Mouse (Mus musculus) gastrocnemius, postnatal 4 days (tissue): Measurements from ENCODE around the gene Tnnt2. TPM values are rescaled to one million over a fixed set of nuclear protein-coding genes. Genes with fewer than 3 reads are reported as not detected.

Experiments used
- DNase-seq, 2 experiments: peaks; one replicate each; pipeline ENCODE4 v3.0.0; 2021 to 2022; ENCODE audit warnings: low spot score in 2 of 2, mixed read lengths in 2 of 2
- long read RNA-seq, 2 experiments: library from polyadenylated mRNA; stranded (forward); transcript quantifications; one replicate each; pipeline ENCODE4 v2.0.0; 2021
- total RNA-seq, 2 experiments: library from RNA; stranded (reverse); gene quantifications; 2 replicates each; pipeline ENCODE4 v1.2.3; 2021

Tnnt2 gene
- total RNA-seq, result 100 to 1,000 TPM; 160 to 174 TPM
- long read RNA-seq, experiment 1, partial matches to known transcripts, result 20 of 23 reads
- long read RNA-seq, experiment 1, other reads (novel, unspliced or antisense), result 3 of 23 reads
- long read RNA-seq, experiment 2, partial matches to known transcripts, result 8 of 14 reads
- long read RNA-seq, experiment 2, other reads (novel, unspliced or antisense), result 6 of 14 reads

- DNase-seq, result no peak
Measured at GRCm38 (mm10) chr1:135835716-135836483, at the start of gene Tnnt2. Gene Tnnt2 (plus strand): TSS chr1:135836354.

GRCm38 (mm10) chr1:135787799-135788198 lies 48.4 kb upstream of the Tnnt2 start:
- DNase-seq, result peak in 1 of 2 experiments; percentile 77

- DNase-seq, result no peak
Measured at GRCm38 (mm10) chr1:135788708-135789107, 47.4 kb upstream of the Tnnt2 start.

GRCm38 (mm10) chr1:135789815-135790214 lies 46.3 kb upstream of the Tnnt2 start:
- DNase-seq, result peak; percentile 53 to 78

- no peak for DNase-seq
Measured at GRCm38 (mm10) chr1:135792143-135792939, 43.8 kb upstream of the Tnnt2 start.

- no peak for DNase-seq
Measured at GRCm38 (mm10) chr1:135793370-135794215, 42.6 kb upstream of the Tnnt2 start.

GRCm38 (mm10) chr1:135794216-135795134 lies 41.7 kb upstream of the Tnnt2 start:
- DNase-seq, result no peak

GRCm38 (mm10) chr1:135798492-135798891 lies 37.7 kb upstream of the Tnnt2 start:
- no peak for DNase-seq

- no peak for DNase-seq
Measured at GRCm38 (mm10) chr1:135799109-135799627, 37.0 kb upstream of the Tnnt2 start.

- no peak for DNase-seq
Measured at GRCm38 (mm10) chr1:135800192-135800950, 35.8 kb upstream of the Tnnt2 start.

- no peak for DNase-seq
Measured at GRCm38 (mm10) chr1:135807546-135807945, 28.6 kb upstream of the Tnnt2 start.

- DNase-seq, result no peak
Measured at GRCm38 (mm10) chr1:135810180-135810579, 26.0 kb upstream of the Tnnt2 start.

- peak; percentile 73 to 82 for DNase-seq
Measured at GRCm38 (mm10) chr1:135811016-135811646, 25.0 kb upstream of the Tnnt2 start.

- no peak for DNase-seq
Measured at GRCm38 (mm10) chr1:135812205-135812604, 23.9 kb upstream of the Tnnt2 start.

GRCm38 (mm10) chr1:135812618-135813017 lies 23.5 kb upstream of the Tnnt2 start:
- DNase-seq, result no peak

- no peak for DNase-seq
Measured at GRCm38 (mm10) chr1:135813071-135813470, 23.1 kb upstream of the Tnnt2 start.

GRCm38 (mm10) chr1:135813687-135814395 lies 22.3 kb upstream of the Tnnt2 start:
- no peak for DNase-seq

- no peak for DNase-seq
Measured at GRCm38 (mm10) chr1:135814531-135814930, 21.6 kb upstream of the Tnnt2 start.
